Mouse (Mus musculus) liver, embryonic 14.5 days (tissue): ENCODE results near the gene Fosb.

Source experiments
- CTCF ChIP-seq: IDR thresholded peaks from 2 replicates; pipeline ENCODE4 v1.5.1; 2016; ENCODE audit warnings: antibody characterized with exemption, low read depth, control low read depth
- EP300 ChIP-seq: IDR thresholded peaks from 2 replicates; pipeline ENCODE4 v1.6.1; 2016; ENCODE audit warnings: antibody characterized with exemption, low read depth

DNA sequence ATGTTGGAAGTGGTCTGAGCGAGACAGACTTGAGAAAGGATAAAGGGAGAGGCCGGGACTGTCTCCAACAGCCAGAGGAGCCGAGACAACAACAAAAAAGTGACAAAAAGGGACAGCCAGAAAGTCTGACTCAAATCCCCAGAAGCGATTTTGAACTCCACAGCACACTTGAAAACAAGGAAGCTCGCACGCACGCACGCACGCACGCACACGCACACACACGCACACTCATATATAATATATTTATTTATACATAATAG is 6.9 kb downstream of the Fosb start:
- no peak for TF ChIP-seq CTCF
- TF ChIP-seq EP300, result no peak
